Mouse (Mus musculus) liver, adult (tissue): ENCODE measurements around the gene Pclo.

Experiments used
- GATA4 ChIP-seq: IDR thresholded peaks from 2 replicates; pipeline ENCODE4 v1.6.1; 2014; ENCODE audit warnings: mild to moderate bottlenecking, low read length; ENCODE audit not compliant: insufficient replicate concordance

Pclo gene

GRCm38 (mm10) chr5:14623360-14623759 is 108.6 kb downstream of the Pclo start:
- no peak for TF ChIP-seq GATA4

- TF ChIP-seq GATA4, result no peak
Observed at GRCm38 (mm10) chr5:14641260-14641659, 126.5 kb downstream of the Pclo start.

GRCm38 (mm10) chr5:14645856-14646255 is 131.1 kb downstream of the Pclo start:
- no peak for TF ChIP-seq GATA4

GRCm38 (mm10) chr5:14660637-14661036 is 145.9 kb downstream of the Pclo start:
- TF ChIP-seq GATA4, result no peak

DNA sequence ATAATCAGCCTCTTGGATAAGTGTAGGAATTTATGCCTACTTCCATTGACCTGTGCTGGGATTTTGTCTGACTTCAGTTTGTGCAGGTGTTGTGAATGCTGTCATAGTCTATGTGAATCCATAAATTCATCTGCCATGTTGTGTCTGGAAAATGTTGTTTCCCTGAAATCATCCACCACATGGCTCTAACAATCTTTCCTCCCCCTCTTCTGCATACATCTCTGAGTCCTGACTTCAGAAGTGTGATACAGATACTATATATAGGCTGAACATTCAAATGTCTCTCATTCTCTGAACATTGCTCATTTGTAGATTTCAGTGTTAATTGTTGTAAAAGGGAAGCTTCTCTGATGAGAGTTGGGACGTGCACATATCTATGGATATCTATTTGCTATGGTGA is 147.5 kb downstream of the Pclo start:
- no peak for TF ChIP-seq GATA4

DNA sequence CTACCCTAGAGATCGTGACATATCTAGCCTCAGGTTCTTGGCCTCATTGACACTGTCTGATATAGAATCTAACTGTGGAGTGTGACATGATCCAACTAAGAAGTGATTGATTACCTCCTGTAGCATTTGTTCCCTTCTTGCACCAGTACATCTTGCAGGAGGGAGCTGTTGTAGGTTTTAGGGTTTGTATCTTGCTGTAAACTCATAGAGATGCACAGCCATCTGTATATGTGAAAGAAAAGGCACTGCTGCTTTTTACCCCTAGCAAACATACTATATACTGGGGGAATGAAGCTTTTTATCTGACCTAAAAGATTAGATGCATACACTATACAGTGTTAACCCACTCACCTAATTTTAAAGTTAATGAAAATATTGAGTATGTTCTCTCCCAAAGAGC is 147.9 kb downstream of the Pclo start:
- no peak for TF ChIP-seq GATA4

DNA sequence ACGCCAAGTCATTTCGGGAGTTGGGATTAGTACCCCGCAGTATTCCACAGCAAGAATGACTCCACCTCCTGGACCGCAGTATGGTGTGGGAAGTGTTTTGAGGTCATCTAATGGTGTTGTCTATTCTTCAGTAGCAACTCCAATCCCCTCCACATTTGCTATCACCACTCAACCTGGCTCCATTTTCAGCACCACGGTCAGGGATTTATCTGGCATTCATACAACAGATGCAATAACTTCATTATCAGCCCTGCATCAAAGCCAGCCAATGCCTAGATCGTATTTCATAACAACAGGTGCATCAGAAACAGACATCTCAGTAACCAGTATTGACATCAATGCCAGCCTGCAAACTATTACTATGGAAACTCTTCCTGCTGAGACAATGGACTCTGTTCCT is 165.7 kb downstream of the Pclo start:
- no peak for TF ChIP-seq GATA4

- no peak for TF ChIP-seq GATA4
Observed at GRCm38 (mm10) chr5:14691995-14692394, 177.3 kb downstream of the Pclo start.

DNA sequence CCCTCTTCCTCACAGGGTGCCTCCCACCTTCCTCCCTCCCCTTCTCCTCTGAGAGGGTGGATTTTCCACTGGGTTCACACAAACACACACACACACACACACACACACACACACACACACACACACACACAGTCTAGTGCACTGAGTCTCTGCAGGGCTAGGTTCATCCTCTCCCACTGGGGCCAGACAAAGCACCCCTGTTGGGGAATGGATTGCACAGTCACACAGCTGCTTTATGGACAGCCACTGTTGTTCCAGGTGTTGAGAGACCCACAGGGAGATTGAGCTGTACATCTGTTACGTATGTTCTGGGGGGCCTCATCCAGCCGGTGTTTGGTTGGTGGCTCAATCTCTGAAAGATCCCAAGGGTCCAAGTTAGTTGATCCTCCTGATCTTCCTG is 182.0 kb downstream of the Pclo start:
- TF ChIP-seq GATA4, result no peak

- no peak for TF ChIP-seq GATA4
Observed at GRCm38 (mm10) chr5:14700900-14701299, 186.2 kb downstream of the Pclo start.

GRCm38 (mm10) chr5:14705423-14705822 is 190.7 kb downstream of the Pclo start:
- no peak for TF ChIP-seq GATA4

GRCm38 (mm10) chr5:14707311-14707710 is 192.6 kb downstream of the Pclo start:
- no peak for TF ChIP-seq GATA4

GRCm38 (mm10) chr5:14723576-14723975 is 208.9 kb downstream of the Pclo start:
- no peak for TF ChIP-seq GATA4

DNA sequence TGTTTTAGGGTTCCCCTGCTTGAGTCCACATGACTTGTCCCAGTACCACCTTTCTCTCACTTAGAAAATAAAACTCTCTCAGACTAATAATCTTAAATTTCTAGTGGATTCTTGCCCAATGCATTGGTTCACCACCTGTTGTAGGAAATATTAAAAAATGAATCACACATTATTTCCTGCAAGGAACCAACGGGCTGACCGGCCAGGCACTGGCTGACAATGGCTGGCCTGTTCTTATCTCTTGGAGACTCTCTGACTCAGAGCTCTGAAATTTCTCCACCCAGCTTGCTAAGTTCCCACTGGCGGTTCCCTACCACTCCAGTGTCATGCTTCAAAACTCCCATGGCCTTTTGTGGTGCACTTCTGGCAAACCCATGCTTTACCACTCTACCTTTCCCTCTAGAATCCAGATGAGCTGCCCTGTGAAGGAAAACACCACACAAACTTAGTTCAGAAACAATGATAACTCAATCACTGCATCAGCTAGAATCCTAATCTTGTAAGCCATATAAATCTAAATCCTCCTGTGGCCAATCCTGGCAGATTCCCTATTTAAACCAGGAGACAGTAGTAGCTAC is 214.0 kb downstream of the Pclo start:
- no peak for TF ChIP-seq GATA4

DNA sequence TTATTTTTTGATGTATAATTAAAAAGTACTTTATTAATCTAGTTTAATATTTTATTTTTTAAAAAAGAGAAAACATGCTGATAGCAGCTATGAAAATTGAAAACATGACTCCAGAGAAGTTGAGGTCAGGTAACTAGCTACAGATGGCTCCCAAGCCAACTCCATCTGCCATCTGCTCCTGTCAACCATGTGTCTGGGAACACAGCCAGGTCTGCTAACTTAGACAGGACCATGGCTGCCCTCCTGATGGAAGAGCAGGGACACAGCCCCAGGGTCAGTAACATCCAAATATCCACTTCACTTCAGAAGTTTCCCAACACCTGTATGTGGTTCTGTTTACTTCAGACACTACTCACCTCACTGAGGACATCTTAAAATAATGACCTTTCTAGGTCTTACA is 236.2 kb downstream of the Pclo start:
- no peak for TF ChIP-seq GATA4

DNA sequence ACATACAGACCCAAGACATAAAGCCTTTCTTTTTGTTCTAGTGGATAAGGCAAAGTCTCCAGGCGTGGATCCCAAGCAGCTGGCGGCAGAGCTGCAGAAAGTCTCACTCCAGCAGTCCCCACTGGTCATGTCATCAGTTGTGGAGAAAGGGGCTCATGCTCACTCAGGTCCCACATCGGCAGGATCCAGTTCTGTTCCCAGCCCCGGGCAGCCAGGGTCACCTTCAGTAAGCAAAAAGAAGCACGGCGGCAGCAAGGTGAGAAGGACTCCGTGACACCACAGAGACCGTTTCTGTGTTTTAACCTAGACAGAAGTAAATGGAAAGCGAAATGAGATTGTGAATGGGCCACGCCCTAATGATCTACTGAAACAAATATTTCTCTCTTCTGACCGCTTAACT is 252.0 kb downstream of the Pclo start:
- TF ChIP-seq GATA4, result no peak

DNA sequence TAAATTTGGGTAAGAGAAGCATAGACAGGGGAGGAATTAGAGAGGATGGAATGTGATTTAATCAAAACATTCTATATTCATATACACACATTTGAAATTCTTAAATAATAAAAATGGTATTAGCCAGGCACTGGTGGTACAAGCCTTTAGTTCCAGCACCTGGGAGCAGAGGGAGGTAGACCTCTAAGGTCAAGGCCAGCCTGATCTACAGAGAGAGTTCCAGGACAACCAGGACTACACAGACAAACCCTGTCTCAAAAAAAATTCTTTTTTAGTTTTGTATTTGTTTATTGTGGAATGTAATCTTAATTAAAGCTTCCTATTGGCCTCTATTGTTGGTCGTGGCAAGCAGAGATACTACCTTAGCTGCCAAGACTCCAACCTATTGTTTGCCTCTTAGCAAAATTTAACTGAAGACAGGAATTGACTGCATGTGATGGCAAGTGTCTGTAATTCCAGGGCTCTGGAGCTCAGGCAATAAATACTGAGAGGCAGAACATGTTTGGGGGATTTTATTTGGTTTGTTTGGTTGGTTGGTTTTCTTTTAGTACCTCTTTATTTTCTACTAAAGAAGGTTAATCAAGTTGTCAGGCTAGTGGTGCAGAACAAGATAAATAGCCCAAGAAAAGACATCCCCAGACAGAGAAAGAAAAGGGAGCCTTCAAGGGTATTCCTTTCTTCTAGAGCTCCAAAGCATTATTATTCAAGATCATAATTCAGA is 267.8 kb downstream of the Pclo start:
- TF ChIP-seq GATA4, result no peak
